Mouse (Mus musculus) olfactory bulb, adult 2 months (tissue): Measurements from ENCODE around the gene Kcnq1.

ENCODE experiments used
- CTCF ChIP-seq: fragments of 200-500 bp; IDR thresholded peaks from 2 replicates; pipeline ENCODE4 v1.5.1; 2012; ENCODE audit warnings: low read depth, mild to moderate bottlenecking, low read length, moderate library complexity; ENCODE audit not compliant: insufficient read depth
- POLR2A ChIP-seq: fragments of 200-500 bp; IDR thresholded peaks from 2 replicates; pipeline ENCODE4 v1.6.1; 2012; ENCODE audit warnings: mild to moderate bottlenecking, low read depth, low read length, moderate library complexity; ENCODE audit not compliant: insufficient read depth

DNA sequence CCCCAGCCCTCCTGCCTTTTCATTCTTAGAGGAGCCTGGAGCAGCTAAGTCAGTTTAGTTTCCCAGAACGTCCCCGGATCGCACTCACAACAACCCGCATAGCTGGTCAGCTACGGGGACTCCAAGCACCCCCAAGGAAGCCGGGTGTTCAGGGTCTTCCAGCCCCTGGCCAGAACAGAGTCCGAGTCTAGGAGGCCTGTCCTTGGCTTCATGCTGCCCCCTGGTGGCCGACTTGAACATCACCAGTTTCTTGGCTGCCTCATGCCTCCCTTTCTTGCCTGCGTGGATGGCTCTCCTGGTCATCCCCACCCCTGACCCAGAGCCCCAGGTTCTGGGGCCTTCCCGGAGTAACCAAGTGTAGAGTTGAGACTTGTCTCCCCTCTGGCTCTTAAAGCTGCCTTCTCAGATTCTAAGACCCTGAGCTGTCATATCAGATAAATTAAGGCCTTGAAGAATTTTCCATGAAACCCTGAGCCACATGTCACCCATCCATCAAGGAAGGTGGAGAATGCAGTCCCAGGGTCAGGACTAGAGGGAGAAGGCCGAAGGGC, 357.8 kb downstream of the Kcnq1 start:
- TF ChIP-seq POLR2A: no peak
- TF ChIP-seq CTCF: peak; percentile 84
